Mouse (Mus musculus): ENCODE results near the gene Notch1. TPM values are rescaled to one million over a fixed set of nuclear protein-coding genes. Genes with fewer than 3 reads are reported as not detected.

Notch1 gene
- polyA plus RNA-seq, 1 experiment from 2014 or later = 7.6 TPM

DNA sequence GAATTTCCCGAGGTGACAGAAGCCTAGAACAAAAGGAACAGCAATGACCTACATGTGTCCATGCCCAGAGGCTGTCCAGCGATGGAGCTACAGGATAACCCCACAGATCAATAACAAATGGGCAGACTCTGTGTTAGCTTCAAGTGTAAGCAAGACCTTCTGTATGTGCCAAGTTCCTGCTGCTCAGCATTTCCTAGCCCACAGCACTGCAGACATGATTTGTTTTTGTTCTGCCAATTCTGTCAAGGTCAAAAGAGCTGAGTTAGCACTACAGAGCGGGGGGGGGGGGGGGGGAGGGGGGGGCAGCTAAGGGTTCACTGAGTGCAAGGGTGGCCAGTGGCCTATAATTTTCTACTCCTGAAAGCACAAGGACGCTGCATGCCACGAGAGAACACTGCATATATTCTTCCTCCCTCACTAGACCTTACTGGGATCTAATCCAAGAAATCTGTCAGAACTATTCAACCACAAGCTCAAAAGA is 105.5 kb downstream of the Notch1 start:
- CTCF ChIA-PET = interaction anchor here (0.8 to 3.3 kb wide), 3 partner anchors 24 to 114 kb away, joined by 3 to 10 read pairs (median 3); no protein-coding TSS in a partner anchor
- DNase-seq (ENCODE audit: low read depth, low spot score) (no peak), ATAC-seq (no peak)
- POLR2A ChIA-PET = interaction anchor here (1.4 kb wide), 1 partner anchor 8 kb away, joined by 4 read pairs; no protein-coding TSS in a partner anchor
- in situ Hi-C loops (cut with MboI; ENCODE audit: low pct_unique_long_range_greater_than_20kb) = no loop called here
- H3K27me3 ChIP-seq = no peaks in the 10 kb centered on the region
- TF ChIP-seq CTCF (IDR thresholded peaks at IDR 0.05) = no peak

DNA sequence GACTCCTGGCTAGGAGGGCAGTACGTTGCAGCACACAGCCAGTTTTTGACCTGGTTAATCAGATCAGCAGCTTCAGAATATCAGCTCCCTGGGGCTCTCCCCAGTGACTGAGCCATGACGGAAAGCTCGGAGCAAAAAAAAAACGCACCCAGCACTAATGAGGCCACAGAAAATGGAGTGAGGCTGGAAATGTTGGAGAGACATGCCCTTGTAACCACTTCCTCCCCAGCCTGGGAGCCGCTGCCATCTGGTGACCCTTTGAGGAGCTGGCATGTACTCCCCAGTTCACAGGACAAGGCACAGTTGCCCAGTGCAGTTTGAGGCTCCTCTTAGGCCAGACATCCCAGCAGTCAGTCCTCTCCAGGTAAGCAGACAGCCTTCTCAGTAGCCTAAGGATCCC is 106.4 kb downstream of the Notch1 start:
- ChIA-PET CTCF (interaction anchor here (1.4 to 3.3 kb wide), 4 partner anchors 14 to 94 kb away, joined by 3 to 10 read pairs (median 6); no protein-coding TSS in a partner anchor), POLR2A (interaction anchor here (0.8 to 1.4 kb wide), 3 partner anchors 9 to 90 kb away, joined by 3 to 4 read pairs (median 3); no protein-coding TSS in a partner anchor)
- ATAC-seq = no peak
- no peak for DNase-seq (ENCODE audit: low read depth, low spot score)
- no peaks in the 10 kb centered on the region for H3K27me3 ChIP-seq
- in situ Hi-C loops (cut with MboI; ENCODE audit: low pct_unique_long_range_greater_than_20kb) = no loop called here
- TF ChIP-seq CTCF (IDR thresholded peaks at IDR 0.05) = no peak

DNA sequence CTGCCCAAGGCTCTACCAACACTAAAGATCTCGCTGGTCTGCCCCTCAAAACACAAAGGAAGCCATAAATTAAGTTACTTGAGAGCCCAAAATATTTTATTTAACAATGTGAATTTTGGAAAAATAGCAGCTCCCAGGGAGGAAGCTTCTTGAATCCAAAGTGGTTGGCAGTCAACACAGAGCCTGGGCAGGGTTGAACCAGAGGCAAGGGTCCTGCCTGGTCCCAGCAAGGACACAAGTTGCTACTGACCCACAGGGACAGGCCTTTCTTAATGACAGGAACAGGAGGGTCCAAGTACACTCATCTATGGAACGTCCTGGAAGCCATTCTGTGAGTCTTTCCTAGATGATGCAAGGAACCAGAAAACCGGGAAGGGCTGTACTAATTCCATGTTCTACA is 107.1 kb downstream of the Notch1 start:
- DNase-seq (ENCODE audit: low read depth, low spot score) (no peak), ATAC-seq (no peak)
- POLR2A ChIA-PET = interaction anchor here (0.6 to 1.0 kb wide), 2 partner anchors 10 to 829 kb away, joined by 3 to 4 read pairs; no protein-coding TSS in a partner anchor
- in situ Hi-C loops (cut with MboI; ENCODE audit: low pct_unique_long_range_greater_than_20kb) = no loop called here
- CTCF ChIA-PET = interaction anchor here (0.7 to 3.3 kb wide), 19 partner anchors 9 to 160 kb away, joined by 3 to 15 read pairs (median 4); partner anchors contain the start of genes Entr1, Pmpca and Sec16a
- H3K27me3 ChIP-seq = no peaks in the 10 kb centered on the region
- no peak for TF ChIP-seq CTCF (IDR thresholded peaks at IDR 0.05)

DNA sequence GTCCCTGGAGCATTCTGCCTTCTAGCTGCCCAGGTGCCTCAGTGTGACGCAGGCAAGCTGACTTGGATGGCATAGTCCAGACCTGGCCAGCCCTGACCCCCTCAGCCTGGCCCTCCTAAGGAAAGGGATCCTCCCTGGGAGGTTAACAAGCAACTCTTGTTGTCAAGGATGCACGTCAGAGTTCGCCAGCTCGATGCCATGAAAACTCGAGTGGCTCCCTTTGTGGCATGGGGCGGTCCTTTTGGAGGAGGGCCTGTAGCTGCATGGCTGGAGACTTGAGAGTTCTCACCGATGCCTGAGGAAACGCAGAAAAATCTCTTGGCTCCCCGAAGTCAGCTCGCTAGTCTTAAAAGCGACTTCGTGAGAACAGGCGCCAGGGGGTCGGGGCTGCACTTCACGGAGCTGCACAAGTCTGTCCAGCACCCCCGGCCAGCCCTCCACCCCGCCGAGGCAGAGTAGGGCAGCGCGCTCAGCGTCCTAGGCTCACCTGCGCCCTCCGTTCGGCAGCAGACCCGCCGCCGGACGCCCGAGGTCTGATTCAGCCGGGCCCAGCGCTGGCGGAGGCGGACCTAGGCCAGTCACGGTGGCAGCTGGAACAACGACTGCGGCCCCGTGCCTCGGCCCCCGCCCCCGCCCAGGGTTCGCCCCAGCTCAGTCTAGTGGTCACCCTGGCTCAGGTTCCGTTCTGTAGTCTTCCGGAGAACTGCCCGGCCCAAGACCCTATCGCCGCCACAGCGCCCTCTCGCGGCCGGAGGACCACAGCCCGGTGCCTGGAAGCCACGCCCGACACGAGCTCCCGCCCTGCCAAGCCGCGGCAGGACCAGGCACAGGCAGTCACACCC is 107.7 kb downstream of the Notch1 start, which contains the start of gene Inpp5e:
TSS of gene Inpp5e (minus strand) at position 689 of the 842 bp plus-strand sequence.
- CTCF ChIA-PET = interaction anchor here (0.7 to 3.3 kb wide), 19 partner anchors 8 to 161 kb away, joined by 3 to 15 read pairs (median 4); partner anchors contain the start of genes Entr1, Pmpca and Sec16a
- POLR2A ChIA-PET = interaction anchor here (0.6 to 1.0 kb wide), 3 partner anchors 10 to 828 kb away, joined by 3 to 4 read pairs (median 3); no protein-coding TSS in a partner anchor
- in situ Hi-C loops (cut with MboI; ENCODE audit: low pct_unique_long_range_greater_than_20kb) = no loop called here

More for the DNA sequence above, 107.7 kb downstream of the Notch1 start, which contains the start of gene Inpp5e:
- peak; percentile 58 for DNase-seq (ENCODE audit: low read depth, low spot score)
- TF ChIP-seq CTCF (IDR thresholded peaks at IDR 0.05) = no peak
- peak; percentile 88 for ATAC-seq
- no peaks in the 10 kb centered on the region for H3K27me3 ChIP-seq

Other genes starting within 250 kb of the Notch1 start
- 0.03 TPM for gene Ccdc187, start 222.1 kb downstream of the Notch1 start, polyA plus RNA-seq (2021)
- 23.3 TPM for gene Gpsm1, start 201.1 kb downstream of the Notch1 start, polyA plus RNA-seq (2021)
- gene Dnlz, start 164.6 kb downstream of the Notch1 start, polyA plus RNA-seq (2021) = 19.3 TPM
- 0.50 TPM for gene Card9, start 155.7 kb downstream of the Notch1 start, polyA plus RNA-seq (2021)
- gene Snapc4, start 136.0 kb downstream of the Notch1 start, polyA plus RNA-seq (2021) = 32.7 TPM
- 89.9 TPM for gene Entr1, start 127.3 kb downstream of the Notch1 start, polyA plus RNA-seq (2021)
- gene Pmpca, start 127.3 kb downstream of the Notch1 start, polyA plus RNA-seq (2021) = 99.2 TPM
- gene Inpp5e, start 107.5 kb downstream of the Notch1 start, polyA plus RNA-seq (2021) = 31.6 TPM
- gene Sec16a, start 71.4 kb downstream of the Notch1 start, polyA plus RNA-seq (2021) = 49.4 TPM
- gene Egfl7, start 63.4 kb upstream of the Notch1 start, polyA plus RNA-seq (2021) = 9.4 TPM
- not detected for gene Gm20532, start 70.0 kb upstream of the Notch1 start, polyA plus RNA-seq (2021)
- gene Agpat2, start 87.8 kb upstream of the Notch1 start, polyA plus RNA-seq (2021) = 41.6 TPM
- gene Fam69b, start 111.8 kb upstream of the Notch1 start, polyA plus RNA-seq (2021) = 57.3 TPM
- gene Lcn4, start 154.6 kb upstream of the Notch1 start, polyA plus RNA-seq (2021) = not detected